In genomic region chr8:105727397-105728124, GRCm38 (mm10) we compare ENCODE assay signal across 8 mouse cellular contexts. TPM values are rescaled to one million over a fixed set of nuclear protein-coding genes. Genes with fewer than 3 reads are reported as not detected.
DNase-seq lines count a peak whose midpoint lies in the region; ATAC-seq lines count a peak whose summit lies in the region.

No protein-coding gene starts in this region.

- no peak overlapping the region for H3K9ac ChIP-seq in heart, embryonic 15.5 days
- no peak overlapping the region for H3K9ac ChIP-seq in stomach, embryonic 14.5 days (replicated peaks; ENCODE audit: low read depth, low read length)

- no peaks in the 10 kb centered on the region for H3K27me3 ChIP-seq in heart, embryonic 15.5 days
- H3K27me3 ChIP-seq in stomach, embryonic 14.5 days (ENCODE audit: control insufficient read depth, insufficient read depth, low read length), result no peaks in the 10 kb centered on the region

- H3K4me3 ChIP-seq in heart, embryonic 15.5 days, result no peak overlapping the region
- no peak overlapping the region for H3K4me3 ChIP-seq in stomach, embryonic 14.5 days (ENCODE audit: low read depth, low read length)

- H3K36me3 ChIP-seq in heart, embryonic 15.5 days, result no peaks in the 10 kb centered on the region
- H3K36me3 ChIP-seq in stomach, embryonic 14.5 days (ENCODE audit: control insufficient read depth, insufficient read depth, low read length), result peaks cover 12% of the 10 kb centered on the region; the same call in 1 of the 2 replicates

- H3K9me3 ChIP-seq in heart, embryonic 15.5 days (replicated peaks), result no peaks in the 10 kb centered on the region
- no peaks in the 10 kb centered on the region for H3K9me3 ChIP-seq in stomach, embryonic 14.5 days (ENCODE audit: control insufficient read depth, low read depth, low read length)

- H3K4me1 ChIP-seq in heart, embryonic 15.5 days (replicated peaks), result no peaks in the 10 kb centered on the region
- no peaks in the 10 kb centered on the region for H3K4me1 ChIP-seq in stomach, embryonic 14.5 days (ENCODE audit: control insufficient read depth, insufficient read depth, low read length)

- ATAC-seq in heart, embryonic 15.5 days (replicated peaks; ENCODE audit: insufficient number of reproducible peaks, insufficient read depth, low FRiP score, low read depth), result peak; percentile 84
- no peak for ATAC-seq in stomach, embryonic 14.5 days (ENCODE audit: insufficient number of reproducible peaks, insufficient read depth, low FRiP score, low read depth)

- WGBS in heart, embryonic 15.5 days, result 65% methylated on average over 18 of the region's 18 CpGs
- WGBS in stomach, embryonic 14.5 days, result 76% methylated on average over 18 of the region's 18 CpGs

- H3K4me2 ChIP-seq in heart, embryonic 15.5 days, result 0 out of 2 replicates have a peak overlapping the region, but pooled peaks have one; percentile 3
- H3K4me2 ChIP-seq in stomach, embryonic 14.5 days (replicated peaks; ENCODE audit: low read depth, low read length), result no peak overlapping the region

- DNase-seq in CD4-positive helper T cell, adult 2 months (ENCODE audit: low read depth, low spot score), result peak; percentile 44
- DNase-seq in CD8-positive naive resting alpha-beta T cell, adult 2 months (ENCODE audit: low read depth in 2 of 2, low spot score in 2 of 2), result peak; percentile 39 to 42
- peak; percentile 29 for DNase-seq in liver
- DNase-seq in Muller cell, postnatal 12 days (ENCODE audit: inconsistent ontology term), result no peak
- DNase-seq in urinary bladder, postnatal 36 days (ENCODE audit: low spot score in 2 of 2), result no peak
- no peak for DNase-seq in urinary bladder, postnatal 25 days (ENCODE audit: low spot score)

- peak overlapping the region; percentile 63 for H3K27ac ChIP-seq in heart, embryonic 15.5 days
- H3K27ac ChIP-seq in stomach, embryonic 14.5 days (ENCODE audit: low read length), result peak overlapping the region; percentile 0; the same call in 1 of the 2 replicates

RNA-seq across cellular contexts. Expression of gene Enkd1, which starts 19.6 kb away (rescaled TPM):
- 9.8 and 12.7 TPM in 2 replicates for polyA plus RNA-seq in heart, embryonic 15.5 days (2015; fragmentation: Nextera tagmentation; extraction: Ambion mirVana)
- 22.5 and 26.5 TPM in 2 replicates for polyA plus RNA-seq in stomach, embryonic 14.5 days (2014; fragmentation: Nextera tagmentation; extraction: Ambion mirVana)

RNA-seq across cellular contexts. Expression of gene 4933405L10Rik, which starts 20.1 kb away (rescaled TPM):
- polyA plus RNA-seq in heart, embryonic 15.5 days (2015; fragmentation: Nextera tagmentation; extraction: Ambion mirVana), result not detected in 2 replicates
- polyA plus RNA-seq in stomach, embryonic 14.5 days (2014; fragmentation: Nextera tagmentation; extraction: Ambion mirVana), result not detected in 2 replicates

RNA-seq across cellular contexts. Expression of gene Pard6a, which starts 26.6 kb away (rescaled TPM):
- 13.8 and 13.9 TPM in 2 replicates for polyA plus RNA-seq in heart, embryonic 15.5 days (2015; fragmentation: Nextera tagmentation; extraction: Ambion mirVana)
- polyA plus RNA-seq in stomach, embryonic 14.5 days (2014; fragmentation: Nextera tagmentation; extraction: Ambion mirVana), result 15.9 and 18.0 TPM in 2 replicates

RNA-seq across cellular contexts. Expression of gene Acd, which starts 26.7 kb away (rescaled TPM):
- 33.7 and 43.3 TPM in 2 replicates for polyA plus RNA-seq in heart, embryonic 15.5 days (2015; fragmentation: Nextera tagmentation; extraction: Ambion mirVana)
- polyA plus RNA-seq in stomach, embryonic 14.5 days (2014; fragmentation: Nextera tagmentation; extraction: Ambion mirVana), result 59.0 and 63.5 TPM in 2 replicates

RNA-seq across cellular contexts. Expression of gene Gfod2, which starts 30.9 kb away (rescaled TPM):
- polyA plus RNA-seq in heart, embryonic 15.5 days (2015; fragmentation: Nextera tagmentation; extraction: Ambion mirVana), result 9.4 and 10.1 TPM in 2 replicates
- polyA plus RNA-seq in stomach, embryonic 14.5 days (2014; fragmentation: Nextera tagmentation; extraction: Ambion mirVana), result 14.4 and 14.5 TPM in 2 replicates

Comparison
In these comparisons a context has a peak if more than half of its experiments do, and no peak if none do; other contexts are left out.
1. DNase-seq: peak in CD4-positive helper T cell, adult 2 months (single experiment), CD8-positive naive resting alpha-beta T cell, adult 2 months (2 of 2) and liver (single experiment); none in Muller cell, postnatal 12 days (single experiment), urinary bladder, postnatal 36 days (0 of 2) and urinary bladder, postnatal 25 days (single experiment).